Mouse (Mus musculus): ENCODE measurements around the gene Bend7. TPM values are rescaled to one million over a fixed set of nuclear protein-coding genes. Genes with fewer than 3 reads are reported as not detected.

The Bend7 gene
- polyA plus RNA-seq, 1 experiment from 2014 or later: 6.6 TPM

GRCm38 (mm10) chr2:4829007-4829406, 111.4 kb downstream of the Bend7 start:
- Histone ChIP-seq H3K9me3 (no peaks in the 10 kb centered on the region), H3K27ac (replicated peaks) (no peak overlapping the region), H3K27me3 (no peaks in the 10 kb centered on the region), H3K36me3 (no peaks in the 10 kb centered on the region), H3K9ac (no peak overlapping the region), H3K4me3 (no peak overlapping the region), H3K4me2 (no peak overlapping the region), H3K4me1 (replicated peaks) (no peaks in the 10 kb centered on the region)
- WGBS: 93% methylated on average over 4 of the region's 4 CpGs
- ATAC-seq (ENCODE audit: low FRiP score, low read depth): no peak

- WGBS: 82% methylated on average over 6 of the region's 6 CpGs
- ATAC-seq (ENCODE audit: low FRiP score, low read depth): no peak
- Histone ChIP-seq H3K4me3 (no peak overlapping the region), H3K4me2 (no peak overlapping the region), H3K9me3 (no peaks in the 10 kb centered on the region), H3K9ac (no peak overlapping the region), H3K27ac (replicated peaks) (no peak overlapping the region), H3K4me1 (replicated peaks) (no peaks in the 10 kb centered on the region), H3K36me3 (no peaks in the 10 kb centered on the region), H3K27me3 (no peaks in the 10 kb centered on the region)
These were observed 111.9 kb downstream of the Bend7 start for GRCm38 (mm10) chr2:4829489-4830065.

- ATAC-seq (ENCODE audit: low FRiP score, low read depth): no peak
- Histone ChIP-seq H3K27ac (replicated peaks) (no peak overlapping the region), H3K36me3 (no peaks in the 10 kb centered on the region), H3K4me2 (no peak overlapping the region), H3K9me3 (no peaks in the 10 kb centered on the region), H3K9ac (no peak overlapping the region), H3K4me1 (replicated peaks) (no peaks in the 10 kb centered on the region), H3K27me3 (no peaks in the 10 kb centered on the region), H3K4me3 (no peak overlapping the region)
- 81% methylated on average over 4 of the region's 4 CpGs for WGBS
These were observed 113.9 kb downstream of the Bend7 start for GRCm38 (mm10) chr2:4831493-4831892.

- 76% methylated on average over 4 of the region's 4 CpGs for WGBS
- no peaks in the 10 kb centered on the region for H3K4me1 ChIP-seq (replicated peaks)
- no peak overlapping the region for H3K27ac ChIP-seq (replicated peaks)
- ATAC-seq (ENCODE audit: low FRiP score, low read depth): no peak
- no peaks in the 10 kb centered on the region for H3K36me3 ChIP-seq
- no peak overlapping the region for H3K9ac ChIP-seq
- no peaks in the 10 kb centered on the region for H3K9me3 ChIP-seq
- no peak overlapping the region for H3K4me2 ChIP-seq
- H3K4me3 ChIP-seq: no peak overlapping the region
- no peaks in the 10 kb centered on the region for H3K27me3 ChIP-seq
These were observed 114.5 kb downstream of the Bend7 start for GRCm38 (mm10) chr2:4832166-4832565.

GRCm38 (mm10) chr2:4849449-4849848, 131.8 kb downstream of the Bend7 start:
- H3K27ac ChIP-seq (replicated peaks): no peak overlapping the region
- no peak overlapping the region for H3K4me3 ChIP-seq
- no peaks in the 10 kb centered on the region for H3K27me3 ChIP-seq
- H3K4me1 ChIP-seq (replicated peaks): no peaks in the 10 kb centered on the region
- H3K9ac ChIP-seq: no peak overlapping the region
- WGBS: 68% methylated on average over 2 of the region's 2 CpGs
- H3K9me3 ChIP-seq: no peaks in the 10 kb centered on the region
- ATAC-seq (ENCODE audit: low FRiP score, low read depth): no peak
- no peaks in the 10 kb centered on the region for H3K36me3 ChIP-seq
- no peak overlapping the region for H3K4me2 ChIP-seq

Other genes starting within 250 kb of the Bend7 start
- gene Prpf18, start 65.7 kb upstream of the Bend7 start, polyA plus RNA-seq (2015; fragmentation: Nextera tagmentation; extraction: Ambion mirVana): 39.8 and 41.4 TPM in 2 replicates
- gene Sephs1, start 163.7 kb downstream of the Bend7 start, polyA plus RNA-seq (2015; fragmentation: Nextera tagmentation; extraction: Ambion mirVana): 56.6 and 57.1 TPM in 2 replicates
- gene Phyh, start 201.2 kb downstream of the Bend7 start, polyA plus RNA-seq (2015; fragmentation: Nextera tagmentation; extraction: Ambion mirVana): 82.7 and 91.2 TPM in 2 replicates

Measured in hindbrain, embryonic 15.5 days (tissue).